Mouse (Mus musculus) A20 (cell line): ENCODE data around the gene Btbd16.
A peak's percentile ranks its signal among the peaks of the same experiment; 100 is the strongest.

Experiments used
- DNase-seq: peaks from one replicate; pipeline ENCODE4 v3.0.0-alpha.2; 2011; ENCODE audit warnings: low read depth, low spot score

The Btbd16 gene

DNA sequence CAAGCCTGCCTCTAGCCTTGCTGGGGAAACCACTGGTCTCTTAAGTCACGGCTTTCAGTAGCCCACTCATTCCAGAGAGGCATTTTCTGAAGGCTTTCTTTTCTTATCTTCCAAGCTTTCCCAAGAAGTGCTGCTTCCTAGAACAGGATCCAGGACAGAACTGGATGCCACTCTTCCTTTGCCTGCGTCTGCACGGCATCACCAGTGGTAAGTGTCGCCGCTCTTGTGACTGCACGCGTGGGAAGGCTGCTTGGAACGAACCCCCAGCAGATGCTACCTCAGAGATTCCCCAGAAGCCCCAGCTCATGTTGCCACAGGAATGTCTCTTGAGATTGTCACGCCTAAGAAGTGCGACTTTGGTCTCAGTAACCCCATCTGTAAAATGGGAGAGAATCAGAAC, 41.7 kb downstream of the Btbd16 start:
- no peak for DNase-seq

- no peak for DNase-seq
These were observed 42.4 kb downstream of the Btbd16 start for GRCm38 (mm10) chr7:130816243-130816642.

DNA sequence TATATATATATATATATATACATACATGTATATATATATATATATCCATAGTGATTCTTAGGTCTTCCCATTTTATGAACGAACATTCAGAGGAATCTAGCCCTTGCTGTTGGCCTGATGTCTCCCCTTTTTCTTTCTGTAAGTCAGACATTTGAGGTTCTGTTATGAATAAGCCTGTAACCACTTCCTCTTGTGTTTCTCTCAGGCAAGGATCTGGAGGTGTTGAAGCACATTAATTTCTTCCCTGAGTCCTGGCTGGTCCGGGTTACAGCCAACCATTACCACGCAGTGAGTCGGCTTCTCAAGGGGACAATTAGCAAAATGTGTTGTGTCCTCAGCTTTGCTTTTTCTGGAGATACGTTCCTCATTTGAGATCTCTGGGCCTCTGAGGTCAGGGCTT, 44.9 kb downstream of the Btbd16 start:
- DNase-seq = peak; percentile 68

- no peak for DNase-seq
These were observed 45.8 kb downstream of the Btbd16 start for GRCm38 (mm10) chr7:130819624-130820023.

DNA sequence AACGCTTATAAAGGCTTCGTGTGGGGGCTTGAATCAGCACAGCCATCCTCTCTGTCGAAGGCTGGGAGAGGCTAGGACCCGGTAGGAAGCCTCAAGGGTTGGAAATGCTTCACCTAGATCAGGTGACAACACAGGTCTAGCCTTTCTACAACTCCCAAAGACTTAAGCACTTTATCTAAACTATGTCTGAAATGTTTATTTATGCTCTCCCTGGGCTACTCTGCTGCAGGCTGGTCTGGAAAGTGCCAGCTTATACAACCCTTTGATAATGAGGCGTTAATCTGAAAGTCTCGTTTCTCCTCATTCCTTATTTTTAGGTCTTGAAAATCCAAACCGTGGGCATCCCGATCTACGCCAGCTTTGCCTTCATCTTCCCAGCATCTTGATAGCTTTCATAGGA, 50.1 kb downstream of the Btbd16 start:
- no peak for DNase-seq

DNA sequence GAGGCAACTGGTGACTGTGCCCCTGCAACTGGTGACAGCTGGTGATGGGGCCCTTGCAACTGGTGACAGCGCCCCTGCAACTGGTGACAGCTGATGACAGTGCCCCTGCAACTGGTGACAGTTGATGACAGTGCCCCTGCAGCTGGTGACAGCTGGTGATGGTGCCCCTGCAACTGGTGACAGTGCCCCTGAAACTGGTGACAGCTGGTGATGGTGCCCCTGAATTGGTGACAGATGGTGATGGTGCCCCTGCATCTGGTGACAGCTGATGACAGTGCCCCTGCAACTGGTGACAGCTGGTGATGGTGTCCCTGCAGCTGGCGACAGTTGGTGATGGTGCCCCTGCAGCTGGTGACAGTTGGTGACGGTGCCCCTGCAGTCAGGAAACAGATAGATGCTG, 52.5 kb downstream of the Btbd16 start:
- DNase-seq = no peak

GRCm38 (mm10) chr7:130827431-130827830, 53.6 kb downstream of the Btbd16 start:
- no peak for DNase-seq

- peak; percentile 78 for DNase-seq
These were observed 54.1 kb downstream of the Btbd16 start for GRCm38 (mm10) chr7:130827844-130828403.

GRCm38 (mm10) chr7:130828475-130828874, 54.6 kb downstream of the Btbd16 start:
- peak; percentile 74 for DNase-seq

DNA sequence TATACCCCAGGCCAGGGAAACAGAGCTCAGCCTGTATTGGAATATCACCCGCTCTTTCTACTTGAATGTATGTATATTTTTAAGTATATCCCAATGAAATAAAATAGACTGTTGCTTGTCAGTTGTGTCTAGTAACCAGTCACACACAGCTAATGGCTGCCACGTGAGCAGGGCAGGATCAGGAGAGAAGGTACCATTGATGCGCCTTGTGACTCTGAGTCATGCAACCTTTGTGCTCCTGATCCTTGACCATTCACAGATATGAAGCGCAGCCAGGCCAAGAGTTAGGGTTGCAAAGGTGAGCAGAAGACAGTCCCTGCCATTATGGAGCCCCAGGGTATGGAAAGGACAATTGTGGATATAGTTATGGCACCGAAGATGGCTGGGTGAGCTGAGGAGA, 57.7 kb downstream of the Btbd16 start:
- DNase-seq = no peak

GRCm38 (mm10) chr7:130834299-130834698, 60.4 kb downstream of the Btbd16 start:
- peak; percentile 86 for DNase-seq

DNA sequence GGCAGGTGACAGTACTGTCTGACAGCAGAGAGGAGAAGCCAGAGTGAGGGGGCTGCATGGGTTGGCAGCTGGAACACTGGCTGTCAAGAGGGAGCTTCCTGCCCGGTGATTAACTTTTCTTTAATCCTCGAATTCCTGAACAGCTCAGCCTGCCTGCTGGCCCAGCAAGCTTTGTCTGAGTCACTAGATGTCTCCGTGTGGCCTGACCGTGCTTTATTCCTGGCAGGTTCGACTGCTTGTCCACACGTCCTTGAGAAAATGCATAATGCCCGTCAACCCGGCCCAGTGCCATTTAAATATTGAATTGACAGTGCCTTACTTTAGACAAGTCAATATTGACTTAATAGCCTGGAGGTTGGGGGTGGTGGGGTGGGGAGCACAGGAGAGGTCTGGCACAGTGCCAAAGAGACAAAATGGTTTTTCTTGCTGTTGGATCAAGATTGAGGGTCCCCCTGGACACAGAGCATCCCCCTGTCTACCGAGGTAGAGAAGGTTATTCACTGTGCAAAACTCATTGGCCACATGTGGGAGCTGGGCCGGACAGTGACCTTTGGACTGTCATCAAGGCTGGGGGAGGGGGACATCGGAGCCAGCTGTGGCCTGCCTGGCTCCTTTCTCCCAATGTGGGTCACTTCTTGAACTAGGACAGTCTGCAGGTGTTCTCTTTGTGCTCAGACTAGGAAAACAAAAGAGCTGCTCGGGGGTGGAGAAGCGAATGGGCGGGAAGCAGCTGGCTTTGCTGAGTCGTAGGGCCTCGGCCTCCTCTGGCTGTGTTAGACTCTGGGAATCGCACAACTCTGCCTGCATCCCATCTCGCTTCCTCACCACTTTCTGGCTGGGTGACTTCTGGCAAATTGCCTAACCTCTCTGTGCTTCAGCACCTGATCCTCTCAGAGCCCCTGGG, 61.3 kb downstream of the Btbd16 start:
- DNase-seq = no peak

DNA sequence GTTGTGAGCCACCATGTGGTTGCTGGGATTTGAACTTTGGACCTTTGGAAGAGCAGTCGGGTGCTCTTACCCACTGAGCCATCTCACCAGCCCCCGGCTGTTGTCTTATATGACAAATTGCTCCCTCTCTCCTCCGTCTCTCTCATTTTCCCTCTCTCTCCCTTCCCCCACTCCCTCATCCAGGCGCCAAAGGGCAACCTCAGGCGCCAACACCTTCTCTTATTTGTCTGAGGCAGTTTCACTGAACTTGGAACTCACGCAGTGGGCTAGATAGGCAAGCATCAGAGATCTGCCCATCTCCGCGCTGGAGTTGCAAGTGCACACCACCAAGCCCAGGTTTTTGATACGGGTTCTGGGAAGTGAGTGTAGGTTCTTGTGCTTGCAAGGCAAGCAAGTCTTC, 62.2 kb downstream of the Btbd16 start:
- no peak for DNase-seq

DNA sequence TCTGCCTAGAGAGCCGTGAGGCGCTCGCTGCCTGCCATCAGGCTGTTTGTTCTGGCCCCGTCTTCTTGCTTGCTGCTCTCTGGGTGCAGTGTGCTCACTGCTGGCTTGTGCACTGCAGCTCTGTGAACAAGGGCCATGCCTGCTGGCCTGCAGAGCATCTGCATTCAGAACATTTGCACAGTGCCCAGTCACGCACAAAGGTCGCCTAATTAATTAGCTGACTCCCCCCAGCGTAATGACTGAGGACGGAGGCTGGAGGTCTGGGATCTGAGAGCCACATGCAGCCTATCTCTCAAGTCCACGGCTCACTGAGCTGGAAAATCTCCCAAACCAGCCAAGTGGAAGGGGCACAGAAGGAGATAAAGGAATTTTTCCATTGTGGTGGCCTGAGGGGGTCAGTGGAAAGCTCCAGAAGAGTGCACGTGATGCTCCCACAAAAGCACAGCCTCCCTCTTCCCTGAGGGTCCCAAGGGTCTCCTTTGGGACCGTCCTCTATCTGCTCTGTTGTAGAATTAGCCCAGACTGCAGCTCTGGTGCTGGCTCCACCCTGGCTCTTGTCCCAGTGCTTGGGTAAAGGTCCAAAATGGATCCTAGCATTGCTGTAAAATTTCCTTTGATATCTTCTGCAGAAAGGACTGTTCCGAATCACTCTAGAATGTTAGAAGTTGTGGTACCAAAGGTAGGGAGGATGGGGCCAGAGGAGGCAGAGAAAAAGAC, 64.2 kb downstream of the Btbd16 start:
- no peak for DNase-seq

GRCm38 (mm10) chr7:130838658-130839025, 64.8 kb downstream of the Btbd16 start:
- DNase-seq = no peak

DNA sequence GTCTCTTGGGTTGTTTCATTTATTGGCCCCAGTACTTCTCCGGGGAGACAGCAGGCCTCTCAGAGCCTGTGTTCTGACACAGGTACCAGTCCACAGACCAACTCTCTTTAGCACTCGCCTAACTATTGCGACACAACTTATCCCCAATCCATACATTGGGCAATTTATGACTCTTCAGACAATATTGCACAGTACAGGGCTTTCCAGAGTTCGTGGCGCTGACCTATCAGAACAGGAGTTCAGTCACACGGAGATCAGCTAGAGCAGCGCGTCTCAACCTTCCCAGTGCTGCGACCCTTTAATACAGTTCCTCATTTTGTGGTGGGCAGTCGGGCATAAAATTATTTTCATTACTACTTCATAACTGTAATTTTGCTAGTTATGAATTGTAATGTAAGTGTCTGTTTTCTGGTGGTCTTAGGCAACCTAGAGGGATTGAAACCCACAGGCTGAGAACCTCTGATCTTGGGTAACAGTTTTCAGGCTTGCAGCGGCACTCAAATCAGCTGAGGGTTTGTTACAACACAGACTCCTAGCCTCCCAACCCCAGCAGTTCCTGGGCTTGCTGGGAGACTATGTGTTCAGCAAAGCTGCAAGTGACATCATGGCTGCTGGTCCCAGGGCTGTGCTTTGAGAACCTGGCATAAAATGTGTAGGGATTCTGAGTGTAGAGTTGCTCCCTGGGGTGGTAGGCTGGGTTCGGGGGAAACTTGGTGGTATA, 65.7 kb downstream of the Btbd16 start:
- no peak for DNase-seq

DNA sequence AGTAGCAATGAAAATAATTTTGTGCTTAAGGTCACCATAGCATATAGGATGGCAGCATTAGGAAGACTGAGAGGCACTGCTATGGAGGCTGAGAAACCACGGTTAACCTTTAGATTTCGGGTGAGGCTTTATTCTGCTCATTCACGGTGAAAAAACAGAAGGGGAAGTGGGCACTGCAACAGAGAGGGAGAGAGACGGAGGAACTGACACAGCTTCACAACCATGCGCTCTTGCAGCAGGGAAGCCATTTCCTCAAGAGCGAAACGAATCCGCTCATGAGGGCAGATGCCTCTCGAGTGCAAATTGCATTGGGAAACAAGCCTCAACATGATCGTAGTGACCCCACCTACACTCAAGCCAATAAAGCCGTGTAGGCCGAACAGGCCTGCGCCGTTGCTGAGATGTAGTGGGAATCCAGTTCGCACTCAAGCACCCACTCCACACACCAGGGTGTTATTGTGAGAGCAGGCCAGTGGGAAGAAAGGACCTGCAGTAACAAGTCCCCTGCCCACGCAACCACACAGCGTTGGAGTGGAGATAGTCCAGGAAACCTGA, 73.4 kb downstream of the Btbd16 start:
- peak; percentile 51 for DNase-seq

DNA sequence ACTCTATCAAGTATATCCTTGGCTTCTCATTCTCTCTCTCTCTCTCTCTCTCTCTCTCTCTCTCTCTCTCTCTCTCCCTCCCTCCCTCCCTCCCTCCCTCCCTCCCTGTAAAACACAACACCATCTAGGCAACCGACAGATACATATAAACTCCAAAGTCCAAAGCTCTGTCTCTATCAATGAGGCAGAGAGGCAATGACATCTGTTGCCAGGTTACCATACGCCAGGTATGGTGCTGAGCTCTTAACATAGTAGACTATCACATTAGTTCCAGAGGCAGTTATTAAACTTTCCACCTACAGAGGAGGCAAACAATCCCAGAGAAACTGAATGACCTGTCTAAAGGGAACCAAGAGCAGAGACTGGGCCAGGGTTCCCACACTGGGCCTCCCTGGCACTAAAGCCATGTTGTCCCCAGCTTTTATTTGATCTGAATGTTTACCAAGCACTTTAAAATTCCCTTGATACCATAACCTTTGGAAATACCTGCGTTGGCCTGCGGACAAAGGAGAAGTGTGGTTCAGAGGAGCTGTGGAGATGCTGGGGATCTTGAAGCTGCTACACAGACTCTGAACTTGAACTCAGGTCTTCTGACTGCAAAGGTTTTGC, 80.9 kb downstream of the Btbd16 start:
- DNase-seq = no peak

- DNase-seq = no peak
These were observed 81.8 kb downstream of the Btbd16 start for GRCm38 (mm10) chr7:130855681-130856080.

DNA sequence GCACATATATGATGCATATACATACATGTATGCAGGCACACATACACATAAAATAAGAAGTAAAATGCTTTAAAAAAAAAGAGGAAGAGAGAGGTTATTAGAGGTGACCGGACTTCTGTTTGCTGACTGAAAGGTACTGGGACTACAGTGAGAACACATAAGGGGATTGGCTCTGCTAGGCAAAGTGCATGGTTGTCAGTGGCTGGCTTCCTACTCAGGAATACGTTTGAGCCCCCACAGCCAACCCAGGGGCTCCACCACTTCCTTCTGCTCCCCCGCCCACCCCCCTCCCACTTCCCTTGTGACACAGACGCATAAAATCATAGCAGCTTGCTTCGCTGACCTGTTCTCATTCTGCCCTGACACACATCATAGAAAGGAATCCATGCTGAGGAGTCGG, 84.1 kb downstream of the Btbd16 start:
- no peak for DNase-seq

DNA sequence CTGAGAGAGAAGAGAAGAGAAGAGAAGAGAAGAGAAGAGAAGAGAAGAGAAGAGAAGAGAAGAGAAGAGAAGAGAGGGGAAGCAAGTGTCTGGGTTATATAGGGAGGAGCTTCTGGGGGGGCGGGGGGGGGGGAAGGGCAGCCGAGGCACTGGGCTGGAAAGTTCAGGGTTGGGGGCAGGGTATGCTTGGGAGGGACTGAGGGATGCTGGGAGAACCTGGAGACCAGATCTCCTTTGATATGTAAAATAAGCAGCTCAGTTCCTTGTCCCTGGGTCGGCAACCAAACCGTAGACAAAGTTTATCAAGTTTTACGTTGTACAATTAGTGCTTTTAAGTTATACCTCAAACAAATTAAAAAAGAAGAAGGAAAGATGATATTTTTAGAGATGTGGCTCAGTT, 86.1 kb downstream of the Btbd16 start:
- DNase-seq = no peak
